ENCODE assay signal across 21 mouse cellular contexts in the genomic region with DNA sequence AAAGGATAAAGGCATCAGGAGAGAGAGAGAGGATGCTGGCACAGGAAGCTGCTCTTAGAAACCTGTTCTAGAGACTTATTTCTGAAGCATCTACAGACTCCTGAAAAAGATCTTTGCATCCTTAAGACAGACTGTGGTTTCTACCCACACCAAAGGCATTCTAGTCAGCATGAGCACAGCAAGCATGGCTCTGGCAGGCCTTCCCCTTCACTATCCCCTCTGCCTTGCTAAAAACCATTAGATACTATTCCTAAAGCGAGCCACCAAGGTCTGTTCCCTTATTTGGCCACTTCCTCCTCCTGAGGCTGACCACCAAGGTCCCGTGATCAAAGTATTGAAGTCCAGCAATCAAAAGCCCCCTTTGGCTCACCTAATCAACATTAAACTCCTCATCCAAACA. TPM values are rescaled to one million over a fixed set of nuclear protein-coding genes. Genes with fewer than 3 reads are reported as not detected.
"Had no signal": no experiment of that assay in that cellular context is flagged by ENCODE, and none has a peak within 500 bp of the region (broad histone marks: within the 10 kb centered on the region; RNA-seq: fewer than 3 reads in every experiment).

No protein-coding gene starts in this region.

- H3K4me3 ChIP-seq: liver, embryonic 13.5 days; liver, embryonic 15.5 days; lung, embryonic 15.5 days; midbrain, embryonic 10.5 days; midbrain, embryonic 13.5 days; myocyte; neural tube, embryonic 13.5 days; neural tube, embryonic 15.5 days; stomach, embryonic 15.5 days had no signal

- H3K27ac ChIP-seq: liver, embryonic 13.5 days; liver, embryonic 15.5 days; lung, embryonic 15.5 days; macrophage; midbrain, embryonic 10.5 days; midbrain, embryonic 13.5 days; neural tube, embryonic 13.5 days; neural tube, embryonic 15.5 days; stomach, embryonic 15.5 days; stomach, postnatal 0 days had no signal

- H3K9ac ChIP-seq: liver, embryonic 13.5 days; liver, embryonic 15.5 days; liver, postnatal 0 days; lung, embryonic 15.5 days; midbrain, embryonic 13.5 days; neural tube, embryonic 13.5 days; neural tube, embryonic 15.5 days; stomach, embryonic 15.5 days had no signal

- ATAC-seq: liver, postnatal 0 days; lung, postnatal 0 days; midbrain, embryonic 13.5 days; midbrain, embryonic 16.5 days had no signal

- H3K4me1 ChIP-seq: liver, embryonic 13.5 days; liver, embryonic 15.5 days; lung, embryonic 15.5 days; midbrain, embryonic 10.5 days; midbrain, embryonic 13.5 days; neural tube, embryonic 15.5 days; stomach, embryonic 15.5 days had no signal

- H3K9me3 ChIP-seq: liver, embryonic 13.5 days; liver, embryonic 15.5 days; lung, embryonic 15.5 days; midbrain, embryonic 10.5 days; midbrain, embryonic 13.5 days; neural tube, embryonic 13.5 days; neural tube, embryonic 15.5 days; stomach, embryonic 15.5 days had no signal

- H3K36me3 ChIP-seq: liver, embryonic 13.5 days; liver, embryonic 15.5 days; lung, embryonic 15.5 days; midbrain, embryonic 10.5 days; midbrain, embryonic 13.5 days; neural tube, embryonic 13.5 days; neural tube, embryonic 15.5 days; stomach, embryonic 15.5 days had no signal

- H3K27me3 ChIP-seq: liver, embryonic 13.5 days; liver, embryonic 15.5 days; lung, embryonic 15.5 days; midbrain, embryonic 13.5 days; neural tube, embryonic 13.5 days; neural tube, embryonic 15.5 days; stomach, embryonic 15.5 days had no signal

- DNase-seq: liver, embryonic 13.5 days; liver, postnatal 0 days; lung, adult 2 months; lung, postnatal 14 days; lung, postnatal 36 days; right cerebral cortex, postnatal 14 days; thymus, postnatal 25 days; thymus, postnatal 4 days had no signal

- H3K4me2 ChIP-seq: liver, embryonic 13.5 days; liver, embryonic 15.5 days; lung, embryonic 15.5 days; midbrain, embryonic 13.5 days; neural tube, embryonic 13.5 days; neural tube, embryonic 15.5 days; stomach, embryonic 15.5 days had no signal

RNA-seq across cellular contexts. Expression of a gene that starts 23.6 kb away (rescaled TPM):
- polyA plus RNA-seq: liver, embryonic 13.5 days; midbrain, embryonic 10.5 days; midbrain, embryonic 16.5 days; neural tube, embryonic 11.5 days had no signal
